In genomic region chr11:102405544-102406285, GRCm38 (mm10) we compare ENCODE assay signal across 9 mouse cellular contexts. TPM values are rescaled to one million over a fixed set of nuclear protein-coding genes. Genes with fewer than 3 reads are reported as not detected.
DNase-seq lines count a peak whose midpoint lies in the region; ATAC-seq and TF ChIP-seq lines count a peak whose summit lies in the region.
"Had no signal": no experiment of that assay in that cellular context is flagged by ENCODE, and none has a peak within 500 bp of the region (broad histone marks: within the 10 kb centered on the region; RNA-seq: fewer than 3 reads in every experiment).

No protein-coding gene starts in this region.

- H3K4me3 ChIP-seq in forebrain, embryonic 10.5 days: peak overlapping the region; percentile 88
- no peak overlapping the region for H3K4me3 ChIP-seq in forebrain, embryonic 16.5 days (replicated peaks; ENCODE audit: low read length)
- peak overlapping the region; percentile 99 for H3K4me3 ChIP-seq in testis, adult 2 months (ENCODE audit: control insufficient read depth, low read depth, low read length)
- H3K4me3 ChIP-seq in liver, embryonic 12.5 days: peak overlapping the region; percentile 91

- peaks cover 46% of the 10 kb centered on the region for H3K36me3 ChIP-seq in forebrain, embryonic 10.5 days (replicated peaks)
- H3K36me3 ChIP-seq in forebrain, embryonic 16.5 days (ENCODE audit: control insufficient read depth, insufficient read depth): peaks cover 14% of the 10 kb centered on the region
- no peaks in the 10 kb centered on the region; the same call in 1 of the 2 replicates for H3K36me3 ChIP-seq in testis, adult 2 months (ENCODE audit: control insufficient read depth, insufficient read depth, low read length)
- H3K36me3 ChIP-seq in liver, embryonic 12.5 days: peaks cover 44% of the 10 kb centered on the region

- intact Hi-C loops in left cerebral cortex, postnatal 36 days (cut with DNase I): loop anchor here (2.0 to 5.0 kb wide), 2 partner anchors 97 to 108 kb away; partner anchors contain the start of gene Atxn7l3

- no peak for ATAC-seq in forebrain, embryonic 16.5 days
- no peak for ATAC-seq in liver, embryonic 12.5 days
- no peak for ATAC-seq in frontal cortex, adult (ENCODE audit: low TSS enrichment)

- H3K4me1 ChIP-seq in forebrain, embryonic 10.5 days: peaks cover 61% of the 10 kb centered on the region
- peaks cover 29% of the 10 kb centered on the region for H3K4me1 ChIP-seq in forebrain, embryonic 16.5 days (replicated peaks; ENCODE audit: control insufficient read depth, insufficient read depth, low read length)
- peaks cover 17% of the 10 kb centered on the region for H3K4me1 ChIP-seq in testis, adult 2 months (ENCODE audit: control insufficient read depth, insufficient read depth, low read length)
- peaks cover 76% of the 10 kb centered on the region for H3K4me1 ChIP-seq in liver, embryonic 12.5 days

- TF ChIP-seq POLR2A in testis, adult 2 months (IDR thresholded peaks at IDR 0.05; ENCODE audit: control insufficient read depth, low read depth, low read length): no peak

- no peak overlapping the region for H3K9ac ChIP-seq in forebrain, embryonic 16.5 days (replicated peaks; ENCODE audit: low read depth, low read length)
- peak overlapping the region; percentile 96 for H3K9ac ChIP-seq in liver, embryonic 12.5 days

- H3K27me3 ChIP-seq in forebrain, embryonic 10.5 days (ENCODE audit: poor library complexity, severe bottlenecking): peaks cover 19% of the 10 kb centered on the region
- no peaks in the 10 kb centered on the region for H3K27me3 ChIP-seq in forebrain, embryonic 16.5 days (replicated peaks; ENCODE audit: control insufficient read depth, insufficient read depth, low read length)
- H3K27me3 ChIP-seq in testis, adult 2 months (ENCODE audit: control insufficient read depth, insufficient read depth, low read length): no peaks in the 10 kb centered on the region
- H3K27me3 ChIP-seq in liver, embryonic 12.5 days (replicated peaks): peaks cover 32% of the 10 kb centered on the region

- TF ChIP-seq CTCF in testis, adult 2 months (IDR thresholded peaks at IDR 0.05; ENCODE audit: control insufficient read depth, insufficient read depth, insufficient replicate concordance, low read depth, low read length): no peak

- no peak for DNase-seq in forebrain, embryonic 10.5 days (ENCODE audit: extremely low spot score, low spot score)
- no peak for DNase-seq in testis, postnatal 10 days (ENCODE audit: low spot score)
- no peak for DNase-seq in thymus, postnatal 25 days
- no peak for DNase-seq in left cerebral cortex, postnatal 36 days (ENCODE audit: low spot score in 2 of 2)

- 0 out of 2 replicates have a peak overlapping the region, but pooled peaks have one; percentile 94 for H3K27ac ChIP-seq in forebrain, embryonic 10.5 days
- no peak overlapping the region for H3K27ac ChIP-seq in forebrain, embryonic 16.5 days (ENCODE audit: low read length)
- H3K27ac ChIP-seq in testis, adult 2 months (ENCODE audit: control insufficient read depth, insufficient read depth, low read depth, low read length): no peak overlapping the region
- peak overlapping the region; percentile 96 for H3K27ac ChIP-seq in liver, embryonic 12.5 days

- WGBS in forebrain, embryonic 10.5 days: 88% methylated on average over 11 of the region's 11 CpGs
- 87% methylated on average over 11 of the region's 11 CpGs for WGBS in forebrain, embryonic 16.5 days
- WGBS in liver, embryonic 12.5 days (ENCODE audit: insufficient replicate concordance): 81% methylated on average over 11 of the region's 11 CpGs

- H3K4me2 ChIP-seq in forebrain, embryonic 16.5 days (ENCODE audit: low read length): no peak overlapping the region
- peak overlapping the region; percentile 83 for H3K4me2 ChIP-seq in liver, embryonic 12.5 days

- H3K9me3 ChIP-seq in forebrain, embryonic 10.5 days: no peaks in the 10 kb centered on the region
- H3K9me3 ChIP-seq in forebrain, embryonic 16.5 days (ENCODE audit: control insufficient read depth, low read length): no peaks in the 10 kb centered on the region
- no peaks in the 10 kb centered on the region for H3K9me3 ChIP-seq in liver, embryonic 12.5 days (replicated peaks)

RNA-seq across cellular contexts. Expression of gene Slc25a39, which starts 2.0 kb away (rescaled TPM):
- 255 and 262 TPM in 2 replicates for polyA plus RNA-seq in forebrain, embryonic 10.5 days (2016; fragmentation: Nextera tagmentation; extraction: Ambion mirVana)
- polyA plus RNA-seq in forebrain, embryonic 16.5 days (2015; fragmentation: Nextera tagmentation; extraction: Ambion mirVana): 134 and 143 TPM in 2 replicates
- 1,405 and 1,456 TPM in 2 replicates for polyA plus RNA-seq in testis, adult 2 months (2012; rRNA removed)
- polyA plus RNA-seq in liver, embryonic 12.5 days (2016; fragmentation: Nextera tagmentation; extraction: Ambion mirVana): 365 and 367 TPM in 2 replicates
- 10 to 100 TPM; 56.7 to 64.8 TPM for total RNA-seq in left cerebral cortex, postnatal 36 days (2021)

RNA-seq across cellular contexts. Expression of gene Rundc3a, which starts 12.5 kb away (rescaled TPM):
- 10.5 and 13.5 TPM in 2 replicates for polyA plus RNA-seq in forebrain, embryonic 10.5 days (2016; fragmentation: Nextera tagmentation; extraction: Ambion mirVana)
- 129 and 156 TPM in 2 replicates for polyA plus RNA-seq in forebrain, embryonic 16.5 days (2015; fragmentation: Nextera tagmentation; extraction: Ambion mirVana)
- polyA plus RNA-seq in testis, adult 2 months (2012; rRNA removed): 53.7 and 55.6 TPM in 2 replicates
- polyA plus RNA-seq in liver, embryonic 12.5 days (2016; fragmentation: Nextera tagmentation; extraction: Ambion mirVana): 1.9 and 2.1 TPM in 2 replicates
- 100 to 1,000 TPM; 469 to 527 TPM for total RNA-seq in left cerebral cortex, postnatal 36 days (2021)

RNA-seq across cellular contexts. Expression of gene Grn, which starts 24.4 kb away (rescaled TPM):
- polyA plus RNA-seq in forebrain, embryonic 10.5 days (2016; fragmentation: Nextera tagmentation; extraction: Ambion mirVana): 66.2 and 70.1 TPM in 2 replicates
- polyA plus RNA-seq in forebrain, embryonic 16.5 days (2015; fragmentation: Nextera tagmentation; extraction: Ambion mirVana): 68.0 and 72.8 TPM in 2 replicates
- 21.1 TPM in 2 replicates for polyA plus RNA-seq in testis, adult 2 months (2012; rRNA removed)
- 55.8 and 58.1 TPM in 2 replicates for polyA plus RNA-seq in liver, embryonic 12.5 days (2016; fragmentation: Nextera tagmentation; extraction: Ambion mirVana)
- total RNA-seq in left cerebral cortex, postnatal 36 days (2021): 10 to 100 TPM; 58.3 to 60.1 TPM

RNA-seq across cellular contexts. Expression of gene Slc4a1, which starts 39.7 kb away (rescaled TPM):
- polyA plus RNA-seq in forebrain, embryonic 10.5 days (2016; fragmentation: Nextera tagmentation; extraction: Ambion mirVana): 37.4 and 52.1 TPM in 2 replicates
- polyA plus RNA-seq in forebrain, embryonic 16.5 days (2015; fragmentation: Nextera tagmentation; extraction: Ambion mirVana): 2.0 and 2.9 TPM in 2 replicates
- polyA plus RNA-seq in testis, adult 2 months (2012; rRNA removed): not detected in 2 replicates
- 913 and 972 TPM in 2 replicates for polyA plus RNA-seq in liver, embryonic 12.5 days (2016; fragmentation: Nextera tagmentation; extraction: Ambion mirVana)
- total RNA-seq in left cerebral cortex, postnatal 36 days (2021): under 1 TPM; 0.39 to 0.50 TPM

RNA-seq across cellular contexts. Expression of gene Fam171a2, which starts 41.8 kb away (rescaled TPM):
- polyA plus RNA-seq in forebrain, embryonic 10.5 days (2016; fragmentation: Nextera tagmentation; extraction: Ambion mirVana): 2.2 and 2.8 TPM in 2 replicates
- polyA plus RNA-seq in forebrain, embryonic 16.5 days (2015; fragmentation: Nextera tagmentation; extraction: Ambion mirVana): 16.1 and 17.8 TPM in 2 replicates
- 0.88 and 1.2 TPM in 2 replicates for polyA plus RNA-seq in testis, adult 2 months (2012; rRNA removed)
- 1.3 and 1.9 TPM in 2 replicates for polyA plus RNA-seq in liver, embryonic 12.5 days (2016; fragmentation: Nextera tagmentation; extraction: Ambion mirVana)
- 100 to 1,000 TPM; 116 to 117 TPM for total RNA-seq in left cerebral cortex, postnatal 36 days (2021)
- total RNA-seq: neutrophil, adult 5-6 weeks had no signal

Comparison
In these comparisons a context has a peak if more than half of its experiments do, and no peak if none do; other contexts are left out.
1. H3K27ac ChIP-seq: peak in forebrain, embryonic 10.5 days (single experiment) and liver, embryonic 12.5 days (single experiment); none in forebrain, embryonic 16.5 days (single experiment) and testis, adult 2 months (single experiment).